Comparison of ENCODE assay signal across 24 mouse cellular contexts in genomic region chr13:106567658-106568359, GRCm38 (mm10).
DNase-seq lines count a peak whose midpoint lies in the region; ATAC-seq lines count a peak whose summit lies in the region.
"Had no signal": no experiment of that assay in that cellular context is flagged by ENCODE, and none has a peak within 500 bp of the region (broad histone marks: within the 10 kb centered on the region; RNA-seq: fewer than 3 reads in every experiment).

No protein-coding gene starts in this region.

- H3K4me1 ChIP-seq in forebrain, embryonic 11.5 days (replicated peaks; ENCODE audit: control insufficient read depth, insufficient read depth, low read length), result no peaks in the 10 kb centered on the region
- H3K4me1 ChIP-seq in forebrain, embryonic 13.5 days, result 0 out of 2 replicates have a peak, but pooled peaks cover 6% of the 10 kb centered on the region
- H3K4me1 ChIP-seq in neural tube, embryonic 11.5 days (ENCODE audit: control insufficient read depth, insufficient read depth, low read length), result no peaks in the 10 kb centered on the region
- peaks cover 5% of the 10 kb centered on the region; the same call in 1 of the 2 replicates for H3K4me1 ChIP-seq in midbrain, embryonic 15.5 days
- peaks cover 4% of the 10 kb centered on the region; the same call in 1 of the 2 replicates for H3K4me1 ChIP-seq in neural tube, embryonic 15.5 days
- H3K4me1 ChIP-seq: embryonic facial prominence, embryonic 15.5 days; kidney, embryonic 15.5 days; lung, embryonic 15.5 days; megakaryocyte, embryonic 14.5 days; stomach, embryonic 15.5 days had no signal

- no peaks in the 10 kb centered on the region for H3K27me3 ChIP-seq in forebrain, embryonic 11.5 days (ENCODE audit: control insufficient read depth, insufficient read depth, low read length)
- H3K27me3 ChIP-seq in forebrain, embryonic 13.5 days, result no peaks in the 10 kb centered on the region
- no peaks in the 10 kb centered on the region for H3K27me3 ChIP-seq in neural tube, embryonic 11.5 days (ENCODE audit: control insufficient read depth, insufficient read depth, low read length)
- H3K27me3 ChIP-seq in midbrain, embryonic 15.5 days (replicated peaks), result no peaks in the 10 kb centered on the region
- no peaks in the 10 kb centered on the region for H3K27me3 ChIP-seq in neural tube, embryonic 15.5 days (replicated peaks)
- H3K27me3 ChIP-seq: embryonic facial prominence, embryonic 15.5 days; kidney, embryonic 15.5 days; lung, embryonic 15.5 days; megakaryocyte, embryonic 14.5 days; stomach, embryonic 15.5 days had no signal

- H3K27ac ChIP-seq in forebrain, embryonic 11.5 days (ENCODE audit: low read depth, low read length), result no peak overlapping the region
- H3K27ac ChIP-seq in forebrain, embryonic 13.5 days, result no peak overlapping the region
- H3K27ac ChIP-seq in neural tube, embryonic 11.5 days (ENCODE audit: low read depth, low read length), result no peak overlapping the region
- H3K27ac ChIP-seq in midbrain, embryonic 15.5 days, result 0 out of 2 replicates have a peak overlapping the region, but pooled peaks have one; percentile 12
- no peak overlapping the region for H3K27ac ChIP-seq in neural tube, embryonic 15.5 days (replicated peaks)
- H3K27ac ChIP-seq: embryonic facial prominence, embryonic 15.5 days; kidney, embryonic 15.5 days; liver, embryonic 14.5 days; lung, embryonic 15.5 days; stomach, embryonic 15.5 days had no signal

- no peaks in the 10 kb centered on the region for H3K9me3 ChIP-seq in forebrain, embryonic 11.5 days (ENCODE audit: control insufficient read depth, low read length)
- no peaks in the 10 kb centered on the region for H3K9me3 ChIP-seq in forebrain, embryonic 13.5 days (replicated peaks)
- H3K9me3 ChIP-seq in neural tube, embryonic 11.5 days (ENCODE audit: control insufficient read depth, low read length), result no peaks in the 10 kb centered on the region
- H3K9me3 ChIP-seq in midbrain, embryonic 15.5 days, result no peaks in the 10 kb centered on the region
- H3K9me3 ChIP-seq in neural tube, embryonic 15.5 days (replicated peaks), result no peaks in the 10 kb centered on the region
- H3K9me3 ChIP-seq: embryonic facial prominence, embryonic 15.5 days; kidney, embryonic 15.5 days; lung, embryonic 15.5 days; stomach, embryonic 15.5 days had no signal

- DNase-seq in forebrain, embryonic 11.5 days (ENCODE audit: low spot score), result no peak
- DNase-seq in neural tube, embryonic 11.5 days (ENCODE audit: low spot score), result no peak
- no peak for DNase-seq in neural tube, embryonic 10.5 days (ENCODE audit: extremely low spot score, low spot score)
- no peak for DNase-seq in kidney, adult 18-20 months
- DNase-seq in urinary bladder, postnatal 10 days (ENCODE audit: low spot score), result no peak
- DNase-seq: adrenal gland, postnatal 10 days; cerebellum, adult 8-10 months; gastrocnemius, postnatal 10 days; kidney, postnatal 36 days; layer of hippocampus, adult 9-11 months; lung, postnatal 36 days; thymus, postnatal 25 days had no signal

- no peaks in the 10 kb centered on the region for H3K36me3 ChIP-seq in forebrain, embryonic 11.5 days (ENCODE audit: control insufficient read depth, insufficient read depth, low read length)
- H3K36me3 ChIP-seq in forebrain, embryonic 13.5 days (ENCODE audit: poor library complexity, severe bottlenecking), result no peaks in the 10 kb centered on the region
- H3K36me3 ChIP-seq in neural tube, embryonic 11.5 days (ENCODE audit: control insufficient read depth, insufficient read depth, low read length), result no peaks in the 10 kb centered on the region
- no peaks in the 10 kb centered on the region for H3K36me3 ChIP-seq in midbrain, embryonic 15.5 days (replicated peaks)
- no peaks in the 10 kb centered on the region for H3K36me3 ChIP-seq in neural tube, embryonic 15.5 days
- H3K36me3 ChIP-seq: embryonic facial prominence, embryonic 15.5 days; kidney, embryonic 15.5 days; lung, embryonic 15.5 days; stomach, embryonic 15.5 days had no signal

- no peak overlapping the region for H3K4me3 ChIP-seq in forebrain, embryonic 11.5 days (ENCODE audit: low read depth, low read length)
- no peak overlapping the region for H3K4me3 ChIP-seq in forebrain, embryonic 13.5 days
- H3K4me3 ChIP-seq in neural tube, embryonic 11.5 days (ENCODE audit: low read depth, low read length), result no peak overlapping the region
- H3K4me3 ChIP-seq in midbrain, embryonic 15.5 days, result no peak overlapping the region
- no peak overlapping the region for H3K4me3 ChIP-seq in neural tube, embryonic 15.5 days (replicated peaks)
- H3K4me3 ChIP-seq: embryonic facial prominence, embryonic 15.5 days; kidney, embryonic 15.5 days; lung, embryonic 15.5 days; megakaryocyte, embryonic 14.5 days; stomach, embryonic 15.5 days had no signal

- 75% methylated on average over 9 of the region's 9 CpGs for WGBS in forebrain, embryonic 11.5 days
- 59% methylated on average over 9 of the region's 9 CpGs for WGBS in forebrain, embryonic 13.5 days
- WGBS in neural tube, embryonic 11.5 days, result 77% methylated on average over 9 of the region's 9 CpGs
- 47% methylated on average over 9 of the region's 9 CpGs for WGBS in midbrain, embryonic 15.5 days
- WGBS in neural tube, embryonic 15.5 days, result 51% methylated on average over 9 of the region's 9 CpGs

- ATAC-seq in forebrain, embryonic 11.5 days (replicated peaks; ENCODE audit: low FRiP score), result 0 out of 2 replicates have a peak, but pooled peaks have one; percentile 34
- no peak for ATAC-seq in forebrain, embryonic 13.5 days
- peak; percentile 59 for ATAC-seq in neural tube, embryonic 11.5 days (ENCODE audit: insufficient read depth, low FRiP score, low TSS enrichment)
- peak; percentile 70; the same call in 1 of the 2 replicates for ATAC-seq in midbrain, embryonic 15.5 days (replicated peaks)
- peak; percentile 66; the same call in 1 of the 2 replicates for ATAC-seq in neural tube, embryonic 15.5 days (ENCODE audit: low FRiP score)
- ATAC-seq: activated CD4-positive, CD25-positive, alpha-beta regulatory T cell, adult 4 months; intestine, postnatal 0 days had no signal

- H3K9ac ChIP-seq in forebrain, embryonic 11.5 days (ENCODE audit: low read length), result no peak overlapping the region
- H3K9ac ChIP-seq in forebrain, embryonic 13.5 days, result no peak overlapping the region
- no peak overlapping the region for H3K9ac ChIP-seq in neural tube, embryonic 11.5 days (ENCODE audit: low read length)
- H3K9ac ChIP-seq in midbrain, embryonic 15.5 days, result no peak overlapping the region
- H3K9ac ChIP-seq in neural tube, embryonic 15.5 days (replicated peaks), result no peak overlapping the region
- H3K9ac ChIP-seq: embryonic facial prominence, embryonic 15.5 days; kidney, embryonic 15.5 days; liver, embryonic 14.5 days; lung, embryonic 15.5 days; stomach, embryonic 15.5 days had no signal

- H3K4me2 ChIP-seq in forebrain, embryonic 11.5 days (ENCODE audit: low read depth, low read length, severe bottlenecking), result no peak overlapping the region
- no peak overlapping the region for H3K4me2 ChIP-seq in forebrain, embryonic 13.5 days
- H3K4me2 ChIP-seq in neural tube, embryonic 11.5 days (ENCODE audit: low read depth), result no peak overlapping the region
- 0 out of 2 replicates have a peak overlapping the region, but pooled peaks have one; percentile 11 for H3K4me2 ChIP-seq in midbrain, embryonic 15.5 days
- no peak overlapping the region for H3K4me2 ChIP-seq in neural tube, embryonic 15.5 days
- H3K4me2 ChIP-seq: embryonic facial prominence, embryonic 15.5 days; heart, embryonic 11.5 days; kidney, embryonic 15.5 days; lung, embryonic 15.5 days; stomach, embryonic 15.5 days had no signal
